Mouse (Mus musculus) spleen, postnatal 14 days (tissue): ENCODE results near the gene Dnah2.
"Not testable (repeated sequence)": the region's sequence is repeated elsewhere in the genome, so short reads cannot be mapped to it uniquely, and the experiment has no call there.

Experiments
- DNase-seq, 2 experiments: peaks; one replicate each; pipeline ENCODE4 v3.0.0; 2021 to 2022; ENCODE audit warnings: low spot score in 2 of 2

The Dnah2 gene

DNA sequence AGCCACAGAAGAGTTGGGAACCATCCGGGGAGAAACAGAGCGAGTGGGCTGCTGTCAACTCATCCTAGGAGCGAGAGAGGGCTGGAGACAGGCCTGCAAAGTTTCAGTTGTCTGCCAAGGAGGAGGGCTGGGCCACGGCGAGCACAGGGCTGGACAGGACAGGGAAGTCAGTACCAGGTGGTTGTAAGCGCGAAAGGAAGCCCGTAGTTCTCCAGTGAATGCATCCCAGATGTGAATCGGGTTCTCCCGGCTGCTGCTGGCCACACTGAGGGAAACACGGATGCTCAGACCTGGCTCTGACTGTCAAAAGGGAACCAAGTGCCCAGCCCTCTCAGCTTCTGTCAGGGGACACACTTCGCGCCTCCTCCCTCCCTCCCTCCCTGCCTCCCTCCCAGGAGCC, 14.5 kb upstream of the Dnah2 start:
- no peak for DNase-seq

DNA sequence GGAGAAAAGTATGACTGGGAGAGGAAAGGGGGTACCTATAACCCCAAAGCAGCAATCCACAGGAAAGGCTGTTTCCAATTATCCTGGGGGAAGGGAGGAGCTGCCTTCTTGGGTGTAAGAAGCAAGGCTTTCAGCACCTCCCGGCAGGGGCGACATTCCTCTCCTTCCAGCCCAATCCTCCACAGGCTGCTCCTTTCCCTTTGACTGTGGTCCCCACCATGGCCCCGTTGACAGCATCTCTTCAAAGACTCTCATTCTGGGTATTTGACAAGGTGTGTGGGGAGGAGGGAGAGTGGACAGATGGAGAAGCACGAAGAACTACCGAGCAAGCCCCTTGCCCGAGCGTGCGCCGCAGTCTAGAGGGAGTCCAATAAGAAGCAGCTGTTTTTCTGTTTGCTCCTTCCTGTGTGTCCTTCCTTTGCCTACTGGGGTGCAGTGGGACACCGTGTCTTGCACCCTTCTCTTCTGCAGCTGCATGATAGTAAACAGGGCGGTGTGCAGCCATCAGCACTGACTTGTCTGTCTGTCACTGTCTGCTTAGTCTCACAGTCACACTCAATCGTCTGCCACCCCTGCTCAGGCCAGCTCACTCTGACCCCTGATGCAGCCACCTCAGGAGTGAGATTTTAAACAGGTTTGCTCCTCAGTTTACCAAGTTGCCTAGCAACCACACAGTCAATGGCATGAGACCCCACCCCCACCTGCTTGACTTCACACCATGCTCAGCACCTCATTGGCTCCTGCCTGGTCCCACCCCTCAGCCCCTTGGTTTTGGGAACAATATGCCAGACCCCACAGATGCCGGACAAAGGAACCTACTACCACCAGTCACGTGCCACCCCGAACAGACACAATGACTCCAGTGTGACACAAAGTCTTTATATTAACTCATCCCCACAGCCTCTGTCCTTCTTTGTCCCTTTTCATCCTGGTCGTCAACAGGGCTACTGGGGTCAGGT, 12.3 kb upstream of the Dnah2 start:
- no peak for DNase-seq

DNA sequence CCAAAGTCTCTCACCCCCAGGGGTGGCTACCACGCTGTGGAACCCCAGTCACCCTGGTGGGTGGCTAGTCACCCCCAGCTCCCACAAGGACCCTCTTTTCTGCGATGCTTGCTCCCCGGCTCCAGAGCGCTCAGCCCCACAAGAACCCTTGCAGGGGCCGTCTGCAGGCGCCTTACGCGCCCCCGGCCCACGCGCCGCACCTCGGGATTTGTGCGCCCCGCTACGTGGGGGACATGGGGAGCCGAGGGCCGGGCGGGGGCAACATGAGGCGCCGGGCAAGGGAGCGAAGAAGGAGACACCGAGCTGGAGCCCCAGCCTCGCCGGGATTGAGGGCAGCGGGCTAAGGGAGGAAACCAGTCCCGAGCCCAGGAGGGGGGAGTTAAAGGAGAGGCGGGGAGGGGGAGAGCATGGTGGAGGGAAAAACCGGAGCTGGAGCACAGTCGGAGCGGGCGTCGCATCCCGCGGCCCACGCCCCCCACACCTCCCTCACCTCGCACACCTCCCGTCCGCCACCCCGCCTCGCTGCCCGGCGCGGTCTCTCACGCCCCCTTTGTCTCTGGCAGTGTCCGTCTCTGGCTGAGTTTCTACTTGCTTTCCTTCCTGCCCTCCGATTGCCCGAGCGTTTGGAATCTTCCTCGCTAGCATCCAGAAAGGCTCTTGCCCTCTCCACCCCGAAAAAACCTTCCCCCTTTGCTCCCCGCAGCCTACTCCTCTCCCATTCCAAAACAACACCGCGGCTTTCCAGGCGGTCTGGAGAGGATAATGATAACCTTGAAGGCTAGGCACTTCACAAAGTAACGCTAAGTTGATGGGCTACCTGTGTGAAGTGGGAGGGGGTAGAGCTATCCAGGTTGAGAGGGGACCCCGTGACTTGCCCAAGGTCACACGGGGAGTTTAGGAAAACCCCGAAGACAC, 11.2 kb upstream of the Dnah2 start, which contains the start of gene Efnb3:
TSS of gene Efnb3 (minus strand) at position 355 of the 915 bp plus-strand sequence.
- DNase-seq, result no peak

DNA sequence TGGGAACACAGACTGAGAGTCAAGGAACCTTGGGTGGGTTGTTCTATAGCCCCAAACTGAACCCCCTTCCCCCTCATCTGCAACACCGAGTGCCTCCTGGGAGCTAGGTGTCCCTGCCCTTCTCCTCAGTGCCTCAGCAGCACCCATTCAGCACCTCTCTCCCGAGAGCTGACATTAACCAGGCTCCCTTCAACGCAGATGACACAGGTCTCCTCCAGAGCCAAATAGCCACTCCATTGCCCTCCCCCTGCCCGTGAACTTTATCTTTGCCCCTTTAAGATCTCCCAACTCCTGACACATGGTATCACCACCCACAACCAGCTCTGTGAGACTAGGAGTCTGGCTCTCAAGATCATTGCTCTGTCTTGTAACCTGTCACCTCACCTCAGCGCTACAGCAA, 10.3 kb upstream of the Dnah2 start:
- no peak for DNase-seq

DNA sequence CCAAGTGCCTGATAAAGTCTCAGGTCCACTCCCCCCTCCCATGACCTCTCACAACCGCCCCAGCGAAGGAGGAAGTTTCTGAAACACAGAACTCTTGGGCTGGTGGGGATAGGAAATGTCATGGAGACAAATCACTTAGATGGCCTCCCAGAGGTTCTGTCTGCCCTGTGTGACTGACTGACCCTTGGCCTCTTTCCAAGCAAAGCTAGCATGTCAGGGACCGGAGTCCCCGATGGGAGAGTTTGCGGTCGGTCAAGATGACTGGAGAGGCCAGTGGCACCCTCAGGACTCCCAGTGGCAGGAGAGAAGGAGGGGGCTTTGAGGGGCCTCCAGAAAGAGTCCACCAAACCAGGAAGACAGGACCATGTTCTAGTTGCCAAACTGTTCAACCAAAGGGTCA, 9.8 kb upstream of the Dnah2 start:
- DNase-seq, result no peak

DNA sequence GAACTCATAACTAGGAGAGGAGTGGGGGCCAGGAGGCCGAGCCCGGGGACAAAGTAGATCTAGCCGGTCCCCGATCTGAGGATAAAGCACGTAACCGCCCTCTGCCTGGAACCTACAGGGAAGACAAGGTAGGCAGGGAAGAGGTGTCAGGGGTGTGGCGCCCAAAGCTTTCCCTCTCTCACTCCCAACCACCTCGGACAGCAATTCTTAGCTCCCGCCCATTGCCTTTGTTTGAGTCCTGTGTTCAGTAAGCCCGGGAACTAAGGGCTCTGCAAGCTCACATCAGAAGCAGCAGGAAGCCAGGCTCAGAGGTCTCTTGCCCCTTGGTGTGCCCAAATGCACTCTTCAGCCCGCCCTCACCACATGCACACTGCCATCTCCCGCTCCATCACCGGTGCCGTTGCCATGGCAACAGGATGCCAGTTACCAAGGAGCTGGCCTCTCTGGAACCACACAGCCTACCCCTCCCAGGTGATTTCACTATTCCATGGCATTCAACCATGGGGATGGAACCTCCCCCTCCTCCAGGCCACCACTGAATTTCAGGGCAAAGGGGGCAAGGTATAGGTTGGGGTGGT, 8.6 kb upstream of the Dnah2 start:
- no peak for DNase-seq

DNA sequence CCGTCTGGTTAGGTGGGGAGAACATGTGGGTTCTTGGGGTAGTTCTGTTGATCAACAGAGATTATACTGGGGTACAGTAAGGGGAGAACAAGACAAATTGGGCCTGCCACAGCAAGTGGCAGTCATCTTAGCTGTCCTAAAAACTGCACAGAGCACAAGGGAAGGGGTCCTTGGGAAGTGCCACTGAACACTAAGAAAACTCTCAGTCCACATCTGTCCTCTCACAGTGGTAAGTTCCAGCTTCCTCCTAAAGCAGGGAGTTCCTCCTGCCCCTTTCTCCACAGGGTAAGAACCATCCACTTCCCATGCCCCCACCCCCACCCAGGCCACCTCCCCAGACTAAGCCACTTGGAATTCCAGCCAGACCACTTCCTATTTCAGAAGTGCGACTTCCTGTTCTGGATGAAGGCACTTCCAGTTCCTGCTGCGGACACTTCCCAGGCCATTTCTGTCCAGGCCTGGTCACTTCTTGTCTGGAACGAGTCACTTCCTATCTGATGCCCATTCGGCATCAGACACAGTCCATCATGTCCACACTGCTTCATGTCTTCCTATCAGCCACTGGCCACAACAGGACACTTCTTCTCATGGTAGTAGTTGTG, 5.7 kb upstream of the Dnah2 start:
- DNase-seq, result no peak

DNA sequence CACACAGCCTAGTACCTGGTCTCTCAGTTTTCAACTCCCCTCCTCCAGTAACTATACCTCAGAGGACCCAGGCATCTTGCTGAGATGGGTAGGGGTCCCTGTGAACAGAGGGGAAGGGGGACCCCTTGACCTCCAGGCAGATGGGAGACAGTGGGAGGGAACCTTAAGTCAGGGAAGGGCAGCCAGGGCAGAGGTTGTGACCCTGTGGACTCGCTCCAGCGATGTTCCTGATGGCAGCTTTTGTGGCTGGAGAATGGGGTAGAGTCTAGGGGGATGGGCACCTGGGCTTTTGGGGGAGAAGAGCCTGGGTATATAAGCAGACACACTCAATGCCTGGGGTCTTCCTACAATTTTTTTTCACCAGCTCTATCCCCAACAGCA, 4.4 kb upstream of the Dnah2 start:
- no peak for DNase-seq

DNA sequence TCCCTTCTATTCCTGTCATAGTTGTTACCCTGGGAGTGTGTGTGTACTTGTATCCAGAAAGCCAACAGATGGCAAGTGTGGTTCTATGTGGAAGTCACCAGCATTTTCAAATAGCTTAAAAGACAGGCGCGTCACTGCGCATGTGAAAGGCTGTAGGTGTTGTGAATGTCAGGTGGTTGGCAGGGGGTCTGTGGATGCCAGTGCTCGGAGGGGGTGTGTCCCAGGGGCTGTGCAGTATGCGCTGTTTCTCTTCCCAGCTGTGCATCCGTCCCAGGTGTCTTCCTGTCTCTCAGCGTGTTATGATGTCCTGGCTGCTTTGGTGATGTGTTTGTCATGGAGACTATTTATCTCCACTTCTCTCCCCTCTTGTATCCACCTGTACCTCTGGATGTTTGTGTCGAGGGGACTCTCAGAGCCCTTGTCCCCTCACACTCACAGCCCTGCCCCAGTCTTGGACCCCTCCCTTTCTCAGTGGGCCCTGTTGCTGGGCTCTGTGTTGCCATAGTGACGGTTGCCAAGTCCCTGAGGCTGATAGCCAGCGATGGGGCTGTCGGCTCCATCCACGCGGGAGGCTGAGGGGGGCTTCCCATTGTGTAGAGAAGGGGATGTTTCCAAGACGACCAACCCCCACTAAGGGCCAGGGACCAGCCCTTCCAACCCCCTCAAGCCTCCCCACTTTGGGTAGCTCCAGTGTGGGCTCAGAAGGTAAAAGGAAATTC, 3.9 kb upstream of the Dnah2 start:
- DNase-seq, result no peak

DNA sequence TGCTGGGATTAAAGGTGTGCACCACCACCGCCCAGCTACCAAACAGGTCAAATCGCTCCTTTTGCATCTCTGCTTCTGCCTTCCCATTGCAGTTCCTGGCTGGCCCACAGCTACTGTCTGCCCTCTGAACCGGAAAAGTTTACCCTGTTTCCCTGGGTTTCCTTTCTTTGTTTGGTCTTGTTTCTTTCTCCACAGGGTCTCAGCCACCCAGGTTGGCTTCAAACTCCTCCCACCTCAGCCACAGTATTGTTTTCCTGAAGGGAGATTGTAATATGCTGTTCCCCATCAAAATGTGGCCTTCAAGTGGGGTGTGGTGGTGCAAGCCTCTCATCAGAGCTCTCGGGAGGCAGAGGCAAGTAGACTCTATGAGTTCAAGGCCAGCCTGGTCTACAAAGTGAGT, 2.4 kb upstream of the Dnah2 start:
- DNase-seq, result no peak

DNA sequence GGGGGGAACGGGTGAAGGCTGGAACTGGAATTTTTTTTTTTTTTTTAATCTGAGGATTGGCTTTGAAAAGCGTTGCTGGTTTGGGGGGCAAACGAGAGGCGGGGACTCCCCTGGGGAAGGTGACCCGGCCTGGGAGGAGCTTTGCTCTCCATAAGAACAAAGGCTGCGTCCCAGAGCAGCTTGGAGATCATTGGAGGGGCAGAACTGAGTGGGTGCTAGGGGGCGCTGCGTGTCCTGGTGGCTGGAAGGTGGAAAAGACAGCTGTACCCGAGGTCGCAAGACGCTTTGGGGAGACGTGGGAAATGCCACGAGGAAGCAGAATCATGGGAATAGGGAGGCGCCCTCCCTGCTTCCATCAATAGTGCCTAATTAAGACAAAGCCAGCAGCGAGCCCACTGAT, 1.8 kb downstream of the Dnah2 start:
- DNase-seq, result peak in 1 of 2 experiments; percentile 12

DNA sequence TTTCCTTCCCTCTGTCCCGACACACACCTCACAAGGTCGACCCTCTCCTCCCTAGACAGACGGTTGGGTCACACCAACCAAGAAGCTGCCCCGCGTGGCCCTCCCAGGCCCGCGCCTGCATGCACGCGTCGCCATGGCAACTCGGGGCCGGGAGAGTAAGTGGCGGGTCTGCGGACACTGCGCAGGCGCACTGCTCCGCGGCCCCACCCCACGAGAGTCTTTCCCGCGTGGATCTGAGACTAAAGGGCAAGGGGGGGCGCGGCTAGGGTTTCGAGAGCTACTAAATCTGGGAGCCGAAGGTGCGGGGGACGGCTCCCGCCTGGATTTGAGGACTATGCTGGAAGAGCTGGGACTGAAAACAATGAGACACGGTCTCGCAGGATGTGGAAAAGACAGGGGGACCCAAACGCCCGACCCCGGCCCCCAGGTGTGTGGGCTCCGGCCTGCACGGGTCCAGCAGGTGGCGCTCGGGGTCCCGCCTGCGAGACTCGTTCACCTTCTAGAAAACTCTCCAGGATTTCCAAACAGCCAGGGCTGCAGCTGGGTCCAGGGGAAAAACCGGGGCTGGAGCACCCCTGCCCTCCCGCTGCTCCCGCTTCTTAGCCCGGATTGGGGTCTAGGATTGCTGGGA, 2.4 kb downstream of the Dnah2 start:
- peak in 1 of 2 experiments; percentile 45 for DNase-seq

DNA sequence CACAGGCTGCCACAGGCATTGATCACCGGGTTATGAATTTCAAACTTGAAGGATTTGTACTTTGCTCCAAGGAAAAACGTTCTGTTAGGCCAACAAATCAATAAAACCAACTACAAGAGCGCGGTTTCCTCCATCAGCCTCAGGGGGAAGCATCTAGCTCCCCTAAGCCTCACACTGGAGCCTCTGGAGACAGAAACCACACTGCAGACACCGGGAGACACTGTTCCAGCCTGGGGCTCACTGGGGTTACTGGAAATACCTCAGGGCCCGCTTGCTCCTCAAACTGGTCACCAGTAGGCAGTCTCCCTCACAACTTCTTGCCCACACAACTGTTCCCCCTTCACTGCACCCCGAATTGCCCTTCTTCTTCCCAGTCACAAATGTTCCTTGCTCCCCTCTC, 3.0 kb downstream of the Dnah2 start:
- no peak for DNase-seq

DNA sequence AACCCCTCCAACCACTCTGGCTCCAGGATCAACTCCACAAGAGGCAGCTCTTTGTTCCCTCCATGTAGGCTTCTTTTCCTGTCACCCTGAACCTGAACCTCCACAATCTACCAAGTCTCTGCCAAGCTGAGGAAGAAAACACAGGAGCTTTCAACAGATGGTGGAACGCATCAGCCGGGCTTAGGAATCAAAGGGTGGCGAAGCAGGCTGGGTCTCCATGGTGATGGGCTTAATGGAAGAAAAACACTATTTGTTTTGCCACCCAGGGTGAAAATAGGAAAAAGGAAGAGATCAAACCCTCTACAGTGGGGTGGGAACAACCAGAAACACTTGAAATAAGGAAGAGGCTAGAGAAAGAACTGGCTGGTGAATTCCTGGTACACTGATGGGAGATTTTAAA, 5.3 kb downstream of the Dnah2 start:
- no peak for DNase-seq

DNA sequence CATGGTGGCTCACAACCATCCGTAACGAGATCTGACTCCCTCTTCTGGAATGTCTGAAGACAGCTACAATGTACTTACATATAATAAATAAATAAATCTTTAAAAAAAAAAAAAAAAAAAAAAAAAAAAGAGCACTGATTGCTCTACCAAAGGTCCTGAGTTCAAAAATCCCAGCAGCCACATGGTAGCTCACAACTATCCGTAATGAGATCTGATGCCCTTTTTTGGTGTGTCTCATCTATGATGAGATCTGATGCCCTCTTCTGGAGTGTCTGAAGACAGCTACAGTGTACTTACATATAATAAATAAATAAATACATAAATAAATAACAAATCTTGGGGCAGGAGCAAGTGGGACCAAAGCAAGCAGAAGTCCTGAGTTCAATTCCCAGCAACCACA, 7.2 kb downstream of the Dnah2 start:
- not testable (repeated sequence) for DNase-seq

DNA sequence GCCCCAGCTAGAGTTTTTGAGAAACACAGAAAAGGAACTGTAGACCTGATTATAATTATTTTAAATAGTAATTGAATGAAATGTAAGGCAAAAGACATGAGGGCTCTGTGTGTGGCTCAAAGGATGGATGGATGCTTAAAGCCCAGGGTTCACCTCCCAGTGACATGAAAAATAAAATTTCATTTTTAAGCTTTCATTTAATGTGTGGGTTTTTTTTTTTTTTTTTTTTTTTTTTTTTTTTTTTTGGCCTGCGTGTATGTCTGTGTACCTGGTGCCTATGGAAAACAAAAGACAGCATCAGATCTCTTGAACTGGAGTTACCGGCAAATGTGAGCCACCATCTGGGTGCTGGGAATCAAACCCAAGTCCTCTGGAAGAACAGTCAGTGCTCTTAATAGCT, 8.2 kb downstream of the Dnah2 start:
- DNase-seq, result no peak

DNA sequence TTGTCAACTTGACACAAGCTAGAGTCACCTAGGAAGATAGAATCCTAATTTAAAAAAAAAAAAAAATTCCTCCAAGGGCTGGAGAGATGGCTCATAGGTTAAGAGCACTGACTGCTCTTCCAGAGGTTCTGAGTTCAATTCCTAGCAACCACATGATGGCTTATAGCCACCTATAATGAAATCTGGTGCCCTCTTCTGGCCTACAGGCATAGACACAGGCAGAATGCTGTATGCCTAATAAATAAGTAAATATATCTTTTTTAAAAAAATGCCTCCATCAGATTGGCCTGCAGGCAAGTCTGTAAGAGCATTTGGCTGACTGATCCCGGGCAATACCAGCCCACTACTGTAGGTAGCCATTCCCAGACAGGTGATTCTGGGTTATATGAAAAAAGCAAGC, 13.9 kb downstream of the Dnah2 start:
- DNase-seq, result no peak

DNA sequence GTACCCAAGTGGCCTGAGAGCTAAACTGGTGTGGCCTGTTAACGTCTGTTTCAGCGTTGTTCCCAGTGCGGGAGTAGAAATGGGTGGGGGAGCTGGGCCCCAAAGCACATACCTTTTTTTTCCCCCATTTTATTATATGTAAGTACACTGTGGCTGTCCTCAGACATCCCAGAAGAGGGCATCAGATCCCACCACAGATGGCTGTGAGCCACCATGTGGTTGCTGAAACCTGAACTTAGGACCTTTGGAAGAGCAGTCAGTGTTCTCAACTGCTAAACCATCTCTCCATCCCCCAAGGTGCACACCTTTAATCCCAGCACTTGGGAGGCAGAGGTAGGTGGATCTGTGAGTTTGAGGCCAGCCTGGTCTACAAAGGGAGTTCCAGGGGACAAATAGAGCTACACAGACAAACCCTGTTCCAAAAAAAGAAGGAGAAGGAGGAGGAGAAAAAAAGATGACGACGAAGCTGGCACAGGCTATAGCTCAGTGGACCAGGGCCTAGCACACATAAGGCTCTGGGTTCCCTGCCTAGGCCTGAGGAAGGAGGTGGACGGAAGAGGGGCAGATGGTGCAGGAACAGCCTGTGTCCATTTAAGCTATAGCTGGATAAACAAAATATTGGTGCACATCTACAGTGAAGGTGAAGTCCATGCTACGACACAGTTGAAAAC, 16.3 kb downstream of the Dnah2 start:
- DNase-seq, result no peak

DNA sequence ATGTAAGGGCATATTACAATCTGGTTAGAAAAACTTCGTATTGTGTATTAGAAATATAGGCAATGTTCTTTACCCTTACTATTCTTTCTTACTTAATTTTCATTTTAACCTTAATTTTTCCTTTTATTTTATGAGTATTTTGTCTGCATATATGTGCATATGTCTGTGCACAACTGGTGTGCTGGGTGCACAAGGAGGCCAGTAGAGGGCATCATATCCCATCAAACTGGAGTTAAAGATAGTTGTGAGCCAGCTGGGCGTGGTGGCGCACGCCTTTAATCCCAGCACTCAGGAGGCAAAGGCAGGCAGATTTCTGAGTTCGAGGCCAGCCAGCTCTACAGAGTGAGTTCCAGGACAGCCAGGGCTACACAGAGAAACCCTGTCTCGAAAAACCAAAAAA, 18.2 kb downstream of the Dnah2 start:
- not testable (repeated sequence) for DNase-seq

DNA sequence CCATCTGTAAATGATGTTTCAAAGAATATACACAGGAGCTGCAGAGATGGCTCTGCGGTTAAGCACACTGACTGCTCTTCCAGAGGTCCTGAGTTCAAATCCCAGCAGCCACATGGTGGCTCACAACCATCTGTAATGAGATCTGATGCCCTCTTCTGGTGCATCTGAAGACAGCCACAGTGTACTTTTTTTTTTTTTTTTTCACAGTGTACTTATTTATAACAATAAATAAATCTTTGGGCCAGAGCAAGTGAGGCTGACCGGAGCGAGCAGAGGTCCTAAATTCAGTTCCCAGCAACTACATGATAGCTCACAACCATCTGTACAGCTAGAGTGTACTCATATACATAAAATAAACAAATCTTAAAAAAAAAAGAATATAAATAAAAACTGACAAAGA, 18.6 kb downstream of the Dnah2 start:
- not testable (repeated sequence) for DNase-seq
